Mouse (Mus musculus) WW6 (cell line): Measurements from ENCODE around the gene Prss33.
"Not testable (repeated sequence)": the region's sequence is repeated elsewhere in the genome, so short reads cannot be mapped to it uniquely, and the experiment has no call there.

Source experiments
- DNase-seq: peaks from one replicate; pipeline ENCODE4 v3.0.0-alpha.2; 2013; ENCODE audit warnings: low read depth, low spot score

Gene Prss33

DNA sequence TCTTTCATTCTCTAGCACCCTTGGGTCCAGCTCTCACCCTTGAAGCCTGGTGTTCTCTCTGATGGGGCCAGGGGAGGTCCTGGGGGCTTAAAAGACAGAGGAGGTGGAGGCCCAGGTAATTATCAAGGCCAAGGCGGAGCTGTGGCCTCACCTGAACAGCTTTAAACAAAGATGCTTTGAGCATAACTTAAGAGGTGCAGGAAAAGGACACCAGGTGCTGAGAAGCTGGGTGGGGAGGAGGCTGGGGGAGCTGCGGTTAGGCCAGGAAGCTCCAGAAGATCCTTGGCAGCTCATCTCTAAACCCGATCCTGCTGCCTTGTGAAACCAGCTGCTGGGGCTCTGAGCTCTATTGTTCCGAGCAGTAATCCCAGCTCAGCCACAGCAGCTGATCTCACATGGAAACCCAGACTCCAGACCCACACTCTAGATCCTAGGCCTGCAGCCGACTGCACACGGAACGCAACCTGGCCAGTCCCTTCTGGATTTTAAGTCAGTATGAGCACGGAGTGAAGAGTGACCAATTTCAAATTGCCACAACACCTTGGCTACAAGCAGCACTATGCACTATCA, at the start of gene Prss33:
TSS of gene Prss33 (minus strand) at position 51 of the 570 bp plus-strand sequence.
- no peak for DNase-seq

- not testable (repeated sequence) for DNase-seq
These were observed 44.7 kb upstream of the Prss33 start, which contains the start of the genes Dcpp1 and Dcpp2 for GRCm38 (mm10) chr17:23880576-23880975. Gene Dcpp1 (plus strand): TSS chr17:23880876. Gene Dcpp2 (plus strand): TSS chr17:23880880.

DNA sequence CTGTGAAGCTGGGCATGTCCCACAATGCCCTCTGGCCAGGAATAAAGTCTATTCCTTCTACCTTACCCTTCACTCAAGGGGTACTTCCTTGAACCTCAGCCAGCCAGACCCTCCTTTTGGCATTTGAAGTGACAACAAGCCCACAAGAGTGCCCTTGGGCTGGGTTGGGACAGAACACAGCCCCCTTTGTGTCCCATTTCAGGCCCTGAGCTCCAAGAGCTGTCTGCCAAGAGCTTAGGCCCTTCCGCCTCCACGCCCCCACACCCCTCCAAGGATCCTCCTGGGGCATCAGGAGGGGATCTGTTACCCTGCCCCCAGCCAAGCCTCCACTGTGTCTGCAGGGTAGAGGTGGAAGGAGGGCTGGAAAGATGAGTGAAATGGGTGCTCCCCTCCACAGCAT, 41.3 kb upstream of the Prss33 start:
- DNase-seq = no peak

DNA sequence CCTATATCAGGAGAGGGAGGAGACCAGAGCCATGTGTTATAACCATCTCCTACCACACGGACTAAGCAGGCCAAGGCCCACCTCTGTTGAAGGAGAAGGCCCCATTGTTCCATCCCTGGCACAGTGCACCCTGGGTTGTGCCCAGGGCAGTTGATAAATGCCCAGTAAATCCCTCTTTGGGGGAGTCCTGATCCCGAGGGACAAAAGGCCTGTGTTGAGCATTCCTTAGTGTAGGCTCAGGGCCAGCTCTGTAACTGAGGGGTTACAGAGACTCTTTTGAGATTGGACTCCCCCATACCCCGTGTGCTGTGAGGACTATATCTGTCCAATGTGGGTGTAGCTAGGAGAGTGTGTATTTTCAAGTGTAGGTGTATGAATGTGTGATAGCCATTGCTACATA, 40.9 kb upstream of the Prss33 start:
- DNase-seq = no peak

DNA sequence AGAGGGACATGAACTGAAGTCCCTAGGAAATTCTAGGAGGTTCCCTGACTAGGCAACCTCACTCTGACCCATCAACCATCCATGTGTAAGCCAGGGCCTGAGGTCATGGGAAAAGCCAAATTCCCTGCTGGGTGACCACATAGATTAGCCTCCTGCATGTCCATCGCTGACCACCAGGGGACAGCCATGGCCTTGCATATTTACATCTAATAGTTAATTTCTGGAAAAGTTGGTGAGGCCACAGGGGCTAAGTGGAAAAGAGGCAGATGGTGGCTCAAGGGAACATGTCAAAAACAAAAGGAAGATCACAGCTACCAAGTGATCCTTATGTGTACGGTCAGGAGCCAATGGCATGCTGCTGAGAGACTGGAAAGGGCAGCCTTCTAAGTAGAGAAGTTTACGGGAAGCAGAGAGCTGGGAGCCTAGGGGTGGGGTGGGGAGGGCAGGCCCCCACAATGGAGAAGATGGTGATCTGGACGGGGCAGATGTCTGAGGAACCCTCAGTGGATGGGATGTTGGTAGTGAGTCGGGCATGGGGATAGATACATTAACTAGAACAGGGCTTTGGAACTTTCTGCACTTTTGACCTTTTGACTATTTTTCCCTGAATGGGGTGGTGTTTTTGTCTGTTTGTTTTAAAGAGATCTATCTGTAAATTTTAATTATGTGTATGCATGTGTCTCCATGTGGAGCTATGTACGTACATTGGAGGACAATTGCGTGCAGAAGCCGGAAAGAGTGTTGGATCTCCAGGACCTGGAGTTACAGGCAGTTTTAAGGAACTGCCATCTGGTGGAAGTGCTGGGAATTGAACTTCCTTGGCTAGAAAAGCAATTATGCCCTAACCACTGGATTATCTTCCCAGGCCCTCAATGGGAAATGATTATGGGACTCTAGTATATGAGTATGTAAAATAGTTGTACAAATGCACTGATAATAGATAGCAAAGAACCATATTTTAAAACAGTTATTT, 38.3 kb upstream of the Prss33 start:
- peak; percentile 26 for DNase-seq

GRCm38 (mm10) chr17:23868513-23868912, 32.7 kb upstream of the Prss33 start:
- no peak for DNase-seq

GRCm38 (mm10) chr17:23867756-23868155, 31.9 kb upstream of the Prss33 start, which contains the start of gene Prss21:
Gene Prss21 (plus strand): TSS chr17:23868056.
- no peak for DNase-seq

DNA sequence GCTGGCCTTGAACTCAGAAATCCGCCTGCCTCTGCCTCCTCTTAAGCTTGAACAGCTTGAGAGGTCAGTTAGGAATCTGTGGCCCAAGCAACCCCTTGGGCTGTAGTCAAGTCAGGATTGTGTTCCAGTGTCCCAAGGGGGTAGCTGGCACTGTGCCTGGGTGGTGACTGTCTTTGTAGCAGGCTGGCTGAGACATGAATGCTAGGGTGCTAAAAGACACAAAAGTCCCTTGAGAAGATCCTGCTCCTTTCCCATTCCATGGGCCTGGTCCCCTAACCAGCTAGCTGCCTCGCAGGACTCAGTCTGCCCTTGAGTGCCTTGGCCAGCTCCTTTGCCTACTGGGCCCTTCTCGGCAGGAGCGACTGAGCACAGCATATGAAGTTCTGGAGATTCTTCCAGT, 27.1 kb upstream of the Prss33 start:
- no peak for DNase-seq

DNA sequence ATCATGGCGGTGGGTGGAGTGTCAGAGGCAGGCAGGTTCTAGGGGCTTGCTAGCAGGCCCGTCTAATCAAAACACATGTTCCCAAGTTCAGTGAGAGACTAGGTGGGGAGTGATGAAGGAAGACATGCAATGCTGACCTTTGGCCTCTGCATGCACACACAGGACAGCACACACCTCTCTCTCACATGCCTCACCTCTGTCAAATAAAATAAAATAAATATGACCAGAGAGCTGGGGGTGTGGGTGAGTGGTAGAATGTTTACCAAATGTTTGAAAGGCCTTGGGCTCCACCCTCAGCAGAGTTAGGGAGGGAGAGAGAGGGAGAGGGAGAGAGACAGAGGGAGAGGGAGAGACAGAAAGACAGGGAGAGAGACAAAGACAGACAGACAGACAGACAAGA, 22.1 kb upstream of the Prss33 start:
- DNase-seq = no peak

- no peak for DNase-seq
These were observed 21.3 kb upstream of the Prss33 start for GRCm38 (mm10) chr17:23857193-23857592.

- DNase-seq = no peak
These were observed 18.4 kb upstream of the Prss33 start for GRCm38 (mm10) chr17:23854229-23854765.

- no peak for DNase-seq
These were observed 17.4 kb upstream of the Prss33 start for GRCm38 (mm10) chr17:23853292-23853691.

DNA sequence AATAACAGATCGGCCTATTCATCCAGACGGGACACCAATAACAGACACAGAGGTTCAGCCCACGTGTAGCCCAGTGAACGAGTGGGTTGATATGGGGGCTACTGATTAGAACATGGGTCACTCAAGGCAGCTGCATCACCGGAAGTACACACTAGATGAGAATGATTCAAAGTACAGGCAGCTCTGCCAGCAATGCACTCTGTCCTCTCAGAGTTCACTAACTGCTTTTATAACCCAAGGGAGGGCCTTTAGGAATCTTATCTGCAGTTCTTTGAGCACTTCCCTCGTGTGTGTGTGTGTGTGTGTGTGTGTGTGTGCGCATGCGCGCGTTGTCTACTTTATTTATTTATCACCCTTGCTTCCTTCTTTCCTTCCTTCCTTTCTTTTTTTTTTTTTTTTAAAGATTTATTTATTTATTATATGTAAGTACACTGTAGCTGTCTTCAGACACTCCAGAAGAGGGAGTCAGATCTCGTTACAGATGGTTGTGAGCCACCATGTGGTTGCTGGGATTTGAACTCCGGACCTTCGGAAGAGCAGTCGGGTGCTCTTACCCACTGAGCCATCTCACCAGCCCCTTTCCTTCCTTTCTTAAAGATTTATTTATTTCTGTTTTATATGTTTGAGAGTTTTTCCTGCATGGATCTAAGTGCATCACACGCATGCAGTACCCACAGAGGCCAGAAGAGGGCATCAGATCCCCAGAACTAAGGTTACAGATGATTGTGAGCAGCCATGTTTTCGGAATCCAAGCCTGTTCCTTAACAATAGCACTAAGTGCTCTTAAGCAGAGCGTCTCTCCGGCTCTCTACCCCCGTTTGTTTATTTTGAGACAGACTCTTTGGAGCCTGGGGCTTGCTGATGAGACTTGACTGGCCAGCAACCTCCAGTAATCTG, 15.2 kb upstream of the Prss33 start:
- DNase-seq = no peak

- DNase-seq = no peak
These were observed 14.2 kb upstream of the Prss33 start for GRCm38 (mm10) chr17:23850028-23850427.

GRCm38 (mm10) chr17:23843812-23844273, 8.0 kb upstream of the Prss33 start, which contains the start of the genes Prss32 and Prss41:
Gene Prss32 (plus strand): TSS chr17:23843855.
Gene Prss41 (minus strand): TSS chr17:23844172.
- no peak for DNase-seq

DNA sequence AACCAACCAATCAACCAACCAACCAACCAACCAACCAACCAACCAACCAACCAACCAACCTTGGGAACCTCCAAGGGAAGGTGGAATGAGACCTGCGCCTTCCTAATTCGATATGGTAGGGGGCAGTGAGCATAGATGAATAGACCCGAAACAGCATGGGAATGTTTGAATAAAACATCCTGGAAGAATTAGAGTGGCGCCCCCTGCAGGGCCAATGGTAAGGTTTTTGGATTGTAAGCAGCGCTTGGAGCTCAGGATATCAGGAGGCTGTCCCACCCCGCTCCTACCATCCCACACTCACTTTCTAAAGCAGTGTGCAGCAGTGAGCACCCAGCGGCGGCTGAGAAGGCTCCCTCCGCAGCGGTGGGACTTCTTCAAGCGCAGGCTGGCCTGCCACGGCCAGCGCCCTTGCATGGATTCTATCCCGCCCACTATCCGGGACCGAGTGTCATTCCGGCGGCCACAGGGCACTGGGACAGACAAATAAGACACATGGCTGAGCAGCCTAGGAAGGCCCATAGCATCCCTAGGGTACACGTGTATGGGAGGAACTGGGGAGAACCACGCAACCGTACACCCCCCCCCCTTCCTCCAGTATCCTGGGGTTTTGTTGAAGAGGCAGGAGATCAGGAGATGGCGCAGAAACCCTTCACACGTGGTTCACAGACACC, 7.4 kb upstream of the Prss33 start:
- no peak for DNase-seq

DNA sequence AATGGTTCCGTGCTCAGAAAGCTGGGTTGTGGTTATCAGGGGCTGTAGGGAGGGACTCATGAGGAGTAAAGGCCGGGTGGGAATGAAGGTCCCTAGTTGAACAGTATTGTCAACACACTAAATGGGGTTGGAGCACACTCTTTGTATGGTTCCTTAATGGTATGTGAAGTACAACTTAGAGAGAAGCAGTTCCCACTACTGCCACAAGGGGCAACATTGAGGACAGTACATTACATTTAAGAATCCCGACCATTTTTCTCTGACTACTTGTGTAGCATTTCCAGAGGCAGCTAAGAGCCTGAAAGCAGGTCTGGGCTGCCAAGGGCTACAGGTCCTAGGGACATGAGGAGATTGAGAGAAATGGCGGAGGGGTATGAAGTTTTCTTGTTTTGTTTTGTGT, 5.3 kb upstream of the Prss33 start:
- DNase-seq = no peak

DNA sequence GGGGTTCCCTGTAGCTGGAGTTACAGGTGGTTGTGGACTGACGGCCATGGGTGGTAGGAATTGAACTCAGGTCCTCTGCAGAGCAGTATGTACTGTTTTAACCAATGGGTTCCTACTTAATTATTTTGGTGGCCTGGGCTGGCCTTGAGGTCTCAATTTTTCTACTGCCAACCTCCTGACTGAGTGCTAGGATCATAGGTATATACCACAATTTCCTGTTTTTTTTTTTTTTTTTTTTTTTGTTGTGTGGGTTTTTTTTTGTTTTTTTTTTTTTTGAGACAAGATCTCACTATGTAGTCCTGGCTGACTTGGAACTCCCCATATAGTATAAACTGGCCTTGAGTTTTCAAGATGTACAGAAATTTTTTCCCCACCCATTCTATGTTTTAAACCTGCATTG, 4.7 kb downstream of the Prss33 start:
- no peak for DNase-seq

GRCm38 (mm10) chr17:23829064-23829619, 6.7 kb downstream of the Prss33 start, which contains the start of gene Elob:
Gene Elob (minus strand): TSS chr17:23829136.
- no peak for DNase-seq
